8 mouse cellular contexts compared by ENCODE assay signal in the genomic region with DNA sequence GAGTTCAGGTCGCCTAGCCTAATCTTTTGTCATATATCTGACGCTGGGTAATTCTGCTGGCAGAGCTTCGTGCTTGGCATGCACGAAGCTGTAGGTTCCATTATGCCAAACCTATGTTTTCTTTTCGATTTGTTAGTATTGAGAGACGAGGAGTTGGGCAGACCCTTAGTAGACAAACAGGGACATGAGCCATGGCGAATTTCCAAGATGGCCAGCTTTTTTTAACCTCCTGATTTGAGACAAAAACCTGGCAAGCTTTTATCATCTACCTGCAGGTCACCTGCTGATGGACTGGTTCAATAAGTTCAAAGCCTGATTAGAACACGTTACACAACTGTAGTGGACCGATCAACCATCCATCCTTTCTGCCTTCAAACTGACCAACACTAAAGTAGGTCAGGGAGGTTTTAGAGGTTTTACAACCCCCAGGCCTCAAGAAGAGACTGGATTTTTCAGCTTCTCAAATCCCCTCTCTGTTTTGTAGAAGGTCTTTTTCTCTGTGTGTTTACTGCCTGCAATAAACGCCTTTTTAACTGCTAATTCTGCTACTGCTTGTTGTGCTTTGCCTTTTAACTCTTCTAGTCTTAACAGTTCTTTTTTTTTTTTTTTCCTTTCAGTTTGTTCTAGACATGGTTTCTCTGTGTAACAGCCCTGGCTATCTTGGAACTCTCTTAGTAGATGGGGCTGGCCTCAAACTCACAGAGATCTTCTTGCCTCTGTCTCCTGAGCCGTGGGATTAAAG. TPM values are rescaled to one million over a fixed set of nuclear protein-coding genes. Genes with fewer than 3 reads are reported as not detected.
DNase-seq lines count a peak whose midpoint lies in the region; ATAC-seq lines count a peak whose summit lies in the region.

No protein-coding gene starts in this region.

- no peak for ATAC-seq in forebrain, embryonic 15.5 days (replicated peaks)
- no peak for ATAC-seq in midbrain, embryonic 13.5 days

- peak overlapping the region; percentile 98 for H3K27ac ChIP-seq in forebrain, embryonic 15.5 days (replicated peaks)
- peak overlapping the region; percentile 59; the same call in 1 of the 2 replicates for H3K27ac ChIP-seq in midbrain, embryonic 13.5 days

- H3K4me2 ChIP-seq in forebrain, embryonic 15.5 days (replicated peaks): peak overlapping the region; percentile 71
- H3K4me2 ChIP-seq in midbrain, embryonic 13.5 days (replicated peaks): peak overlapping the region; percentile 86

- peaks cover 24% of the 10 kb centered on the region for H3K4me1 ChIP-seq in forebrain, embryonic 15.5 days
- peaks cover 20% of the 10 kb centered on the region for H3K4me1 ChIP-seq in midbrain, embryonic 13.5 days (replicated peaks)

- H3K27me3 ChIP-seq in forebrain, embryonic 15.5 days: no peaks in the 10 kb centered on the region
- H3K27me3 ChIP-seq in midbrain, embryonic 13.5 days: no peaks in the 10 kb centered on the region

- H3K4me3 ChIP-seq in forebrain, embryonic 15.5 days: peak overlapping the region; percentile 64
- H3K4me3 ChIP-seq in midbrain, embryonic 13.5 days (replicated peaks): peak overlapping the region; percentile 72

- peak; percentile 23 for DNase-seq in adrenal gland, adult 8-10 months
- no peak for DNase-seq in adrenal gland, adult 18-20 months (ENCODE audit: low spot score in 2 of 2)
- peak; percentile 2 for DNase-seq in ovary, adult 18-20 months (ENCODE audit: low spot score)
- no peak for DNase-seq in ovary, postnatal 36 days (ENCODE audit: low spot score)
- peak; percentile 30 for DNase-seq in kidney, postnatal 10 days
- DNase-seq in embryo, embryonic 9.5 days (ENCODE audit: extremely low spot score): no peak

- peak overlapping the region; percentile 90 for H3K9ac ChIP-seq in forebrain, embryonic 15.5 days (replicated peaks)
- H3K9ac ChIP-seq in midbrain, embryonic 13.5 days (replicated peaks): peak overlapping the region; percentile 95

- H3K9me3 ChIP-seq in forebrain, embryonic 15.5 days: no peaks in the 10 kb centered on the region
- no peaks in the 10 kb centered on the region for H3K9me3 ChIP-seq in midbrain, embryonic 13.5 days

- WGBS in forebrain, embryonic 15.5 days: 33% methylated on average over 11 of the region's 11 CpGs
- WGBS in midbrain, embryonic 13.5 days: 32% methylated on average over 11 of the region's 11 CpGs

- H3K36me3 ChIP-seq in forebrain, embryonic 15.5 days: no peaks in the 10 kb centered on the region
- H3K36me3 ChIP-seq in midbrain, embryonic 13.5 days: no peaks in the 10 kb centered on the region

RNA-seq across cellular contexts. Expression of gene Ahctf1, which starts 0.8 kb away (rescaled TPM):
- total RNA-seq in adrenal gland, adult 8-10 months (2022): 10 to 100 TPM; 34.5 to 49.3 (median 40.6) TPM
- 10 to 100 TPM; 34.6 to 34.9 TPM for total RNA-seq in adrenal gland, adult 18-20 months (2021)
- 19.8 and 22.2 TPM in 2 replicates for polyA plus RNA-seq in forebrain, embryonic 15.5 days (2015; fragmentation: Nextera tagmentation; extraction: Ambion mirVana)
- 21.7 and 21.9 TPM in 2 replicates for polyA plus RNA-seq in midbrain, embryonic 13.5 days (2015; fragmentation: Nextera tagmentation; extraction: Ambion mirVana)

RNA-seq across cellular contexts. Expression of gene Gm10518, which starts 1.1 kb away (rescaled TPM):
- not detected for total RNA-seq in adrenal gland, adult 8-10 months (2022)
- total RNA-seq in adrenal gland, adult 18-20 months (2021): not detected
- 0.29 TPM in 1 of 2 replicates, not detected in the other for polyA plus RNA-seq in forebrain, embryonic 15.5 days (2015; fragmentation: Nextera tagmentation; extraction: Ambion mirVana)
- 0.22 TPM in 1 of 2 replicates, not detected in the other for polyA plus RNA-seq in midbrain, embryonic 13.5 days (2015; fragmentation: Nextera tagmentation; extraction: Ambion mirVana)

RNA-seq across cellular contexts. Expression of gene Kif28, which starts 59.2 kb away (rescaled TPM):
- total RNA-seq in adrenal gland, adult 8-10 months (2022): under 1 TPM in 1 of 4 experiments, not detected in 3; 0.22 TPM
- under 1 TPM in 1 of 2 experiments, not detected in 1; 0.10 TPM for total RNA-seq in adrenal gland, adult 18-20 months (2021)
- polyA plus RNA-seq in forebrain, embryonic 15.5 days (2015; fragmentation: Nextera tagmentation; extraction: Ambion mirVana): not detected in 2 replicates
- polyA plus RNA-seq in midbrain, embryonic 13.5 days (2015; fragmentation: Nextera tagmentation; extraction: Ambion mirVana): 0.07 TPM in 1 of 2 replicates, not detected in the other

Comparison
In these comparisons a context has a peak if more than half of its experiments do, and no peak if none do; other contexts are left out.
1. DNase-seq: peak in adrenal gland, adult 8-10 months (single experiment), ovary, adult 18-20 months (single experiment) and kidney, postnatal 10 days (single experiment); none in adrenal gland, adult 18-20 months (0 of 2), ovary, postnatal 36 days (single experiment) and embryo, embryonic 9.5 days (single experiment).